Mouse (Mus musculus) embryonic facial prominence, embryonic 14.5 days (tissue): Measurements from ENCODE around the gene Mettl16. TPM values are rescaled to one million over a fixed set of nuclear protein-coding genes. Genes with fewer than 3 reads are reported as not detected.

Experiments used
- ATAC-seq: fragments of 200-750 bp; cut with Nextera tagmentation; 2 replicates; pipeline ENCODE4 v1.8.0; 2017; ENCODE audit warnings: low read depth, moderate number of reproducible peaks, moderate TSS enrichment
- DNase-seq: peaks from one replicate; pipeline ENCODE4 v3.0.0-alpha.2; 2015; ENCODE audit warnings: low spot score
- H3K27ac ChIP-seq: fragments of 300-500 bp; sonication (generic); replicated peaks from 2 replicates; pipeline ENCODE4 v1.5.1; 2014; ENCODE audit warnings: low read depth, mild to moderate bottlenecking, low read length, moderate library complexity
- H3K27me3 ChIP-seq: fragments of 300-500 bp; sonication (generic); replicated peaks from 2 replicates; pipeline ENCODE4 v1.6.1; 2014; ENCODE audit warnings: low read length; ENCODE audit not compliant: control insufficient read depth, insufficient read depth
- H3K36me3 ChIP-seq: fragments of 300-500 bp; sonication (generic); 2 replicates; pipeline ENCODE4 v1.6.1; 2014; ENCODE audit warnings: low read length, mixed read lengths; ENCODE audit not compliant: control insufficient read depth, insufficient read depth
- H3K4me1 ChIP-seq: fragments of 300-500 bp; sonication (generic); 2 replicates; pipeline ENCODE4 v1.6.1; 2014; ENCODE audit warnings: antibody characterized with exemption, low read length; ENCODE audit not compliant: control insufficient read depth, insufficient read depth
- H3K4me2 ChIP-seq: fragments of 300-500 bp; sonication (generic); 2 replicates; pipeline ENCODE4 v1.6.1; 2014; ENCODE audit warnings: low read depth, mild to moderate bottlenecking, low read length, moderate library complexity, mixed read lengths
- H3K4me3 ChIP-seq: fragments of 300-500 bp; sonication (generic); 2 replicates; pipeline ENCODE4 v1.5.1; 2014; ENCODE audit warnings: low read depth, mild to moderate bottlenecking, low read length
- H3K9ac ChIP-seq: fragments of 300-500 bp; sonication (generic); 2 replicates; pipeline ENCODE4 v1.6.1; 2014; ENCODE audit warnings: low read depth, mild to moderate bottlenecking, low read length, moderate library complexity, mixed read lengths
- H3K9me3 ChIP-seq: fragments of 300-500 bp; sonication (generic); 2 replicates; pipeline ENCODE4 v1.6.1; 2016; ENCODE audit warnings: low read length; ENCODE audit not compliant: control insufficient read depth
- WGBS: fragments of 180-500 bp; shearing (Covaris S2); extraction: QIAGEN DNeasy Blood & Tissue Kit; methylation state at CpG from one replicate; pipeline ENCODE4 v1.1.7; 2014; 5-methylcytosine and 5-hydroxymethylcytosine counted together
- polyA plus RNA-seq: library from polyadenylated mRNA; unstranded; fragments of >200 nt; fragmentation: Nextera tagmentation; extraction: Ambion mirVana; gene quantifications from 2 replicates; pipeline ENCODE4 v1.2.1, GENCODE M21; 2014

Gene Mettl16
- polyA plus RNA-seq, 1 experiment from 2014 or later: 28.4 TPM

DNA sequence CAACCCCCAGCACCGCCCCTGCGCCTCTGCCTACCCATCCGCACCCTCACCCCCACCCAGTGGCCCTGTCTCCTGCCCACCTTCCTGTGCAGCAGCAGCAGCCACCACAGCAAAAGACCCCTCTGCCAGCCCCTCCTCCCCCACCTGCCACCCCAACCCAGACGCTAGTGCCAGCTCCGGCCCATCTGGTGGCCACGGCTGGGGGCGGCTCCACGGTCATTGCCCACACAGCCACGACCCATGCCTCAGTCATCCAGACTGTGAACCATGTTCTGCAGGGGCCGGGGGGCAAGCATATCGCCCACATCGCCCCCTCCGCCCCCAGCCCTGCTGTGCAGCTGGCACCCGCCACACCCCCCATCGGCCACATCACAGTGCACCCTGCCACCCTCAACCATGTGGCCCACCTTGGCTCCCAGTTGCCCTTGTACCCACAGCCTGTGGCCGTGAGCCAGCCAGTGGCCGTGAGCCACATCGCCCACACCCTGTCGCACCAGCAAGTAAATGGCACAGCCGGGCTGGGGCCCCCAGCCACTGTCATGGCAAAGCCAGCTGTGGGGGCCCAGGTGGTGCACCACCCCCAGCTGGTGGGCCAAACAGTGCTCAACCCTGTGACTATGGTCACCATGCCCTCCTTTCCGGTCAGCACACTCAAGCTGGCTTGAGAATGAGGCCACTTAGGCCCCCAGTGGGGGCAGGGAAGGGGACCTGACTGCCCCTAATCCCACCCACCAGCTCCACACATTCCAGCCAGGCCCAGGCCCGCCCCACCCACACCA lies 72.2 kb downstream of the Mettl16 start:
- ATAC-seq: no peak
- Histone ChIP-seq H3K36me3 (peaks cover 51% of the 10 kb centered on the region), H3K4me1 (no peaks in the 10 kb centered on the region), H3K27ac (no peak overlapping the region), H3K9me3 (peaks cover 4% of the 10 kb centered on the region; the same call in 1 of the 2 replicates), H3K27me3 (no peaks in the 10 kb centered on the region), H3K4me3 (no peak overlapping the region), H3K4me2 (no peak overlapping the region), H3K9ac (peak overlapping the region; percentile 14; the same call in 1 of the 2 replicates)
- no peak for DNase-seq
- WGBS: 89% methylated on average over 17 of the region's 22 CpGs

DNA sequence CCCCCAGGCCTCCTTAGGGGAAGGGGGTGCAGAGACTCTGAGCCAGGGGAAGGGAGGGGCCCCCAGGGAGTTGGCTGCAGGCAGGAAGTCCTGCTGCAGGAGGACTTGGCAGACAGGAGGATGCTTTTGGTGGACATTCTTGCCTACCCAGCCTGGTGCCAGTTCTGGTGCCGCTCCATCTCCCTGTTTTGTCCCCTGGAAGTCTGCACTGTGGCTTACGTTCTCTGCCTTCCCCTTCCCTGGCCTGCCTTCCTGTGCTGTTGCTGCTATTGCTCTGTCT lies 72.7 kb downstream of the Mettl16 start:
- H3K36me3 ChIP-seq: peaks cover 51% of the 10 kb centered on the region
- 79% methylated on average over 2 of the region's 2 CpGs for WGBS
- H3K4me2 ChIP-seq: no peak overlapping the region
- H3K27me3 ChIP-seq: no peaks in the 10 kb centered on the region
- no peak overlapping the region for H3K4me3 ChIP-seq
- DNase-seq: no peak
- no peak overlapping the region for H3K9ac ChIP-seq
- ATAC-seq: no peak
- H3K4me1 ChIP-seq: no peaks in the 10 kb centered on the region
- no peak overlapping the region for H3K27ac ChIP-seq
- H3K9me3 ChIP-seq: peaks cover 4% of the 10 kb centered on the region; the same call in 1 of the 2 replicates

DNA sequence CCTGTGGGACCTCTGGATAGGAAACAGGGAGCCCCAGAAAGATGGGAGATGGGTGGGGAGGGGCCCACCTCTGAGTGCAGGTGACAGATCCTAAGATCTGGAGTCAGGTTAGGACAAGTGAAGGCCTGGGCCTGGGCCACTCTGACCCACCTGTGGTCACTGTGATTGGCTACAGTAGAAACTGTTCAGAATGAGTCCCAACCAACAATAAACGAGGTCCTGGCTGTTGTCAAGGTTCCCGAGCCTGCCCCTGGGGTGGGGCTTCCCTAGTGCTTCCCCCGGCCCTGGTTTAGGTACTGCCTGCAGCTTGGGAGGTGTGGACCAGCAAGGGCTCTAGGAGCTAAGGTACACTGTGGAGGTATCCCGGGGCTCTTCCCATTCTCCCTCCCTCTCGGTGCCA lies 73.1 kb downstream of the Mettl16 start:
- no peak for ATAC-seq

DNA sequence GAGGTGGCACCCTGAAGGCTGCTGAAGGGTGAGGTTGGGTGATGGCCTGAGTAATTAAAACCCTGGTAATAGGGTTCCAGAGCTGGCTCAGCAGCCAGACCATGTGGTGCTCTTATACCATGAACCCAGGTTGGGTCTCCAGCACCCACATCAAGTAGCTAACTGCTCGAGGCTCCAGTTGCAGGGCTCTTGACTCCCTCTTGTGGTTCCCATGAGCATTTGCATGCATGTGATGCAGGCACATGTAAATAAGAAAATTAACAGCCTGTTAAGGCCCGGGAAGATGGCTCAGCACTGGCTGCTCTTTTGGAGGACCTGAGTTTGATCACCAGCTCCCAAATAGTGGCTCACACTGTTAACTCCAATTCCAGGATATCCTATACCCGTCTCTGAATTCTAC lies 75.2 kb downstream of the Mettl16 start:
- Histone ChIP-seq H3K4me3 (no peak overlapping the region), H3K9me3 (peaks cover 4% of the 10 kb centered on the region; the same call in 1 of the 2 replicates), H3K4me1 (no peaks in the 10 kb centered on the region), H3K36me3 (peaks cover 42% of the 10 kb centered on the region), H3K9ac (no peak overlapping the region), H3K4me2 (no peak overlapping the region), H3K27me3 (no peaks in the 10 kb centered on the region), H3K27ac (no peak overlapping the region)
- ATAC-seq: no peak
- no peak for DNase-seq
- 63% methylated on average over 3 of the region's 3 CpGs for WGBS

More for the DNA sequence above, 73.1 kb downstream of the Mettl16 start:
- no peak overlapping the region for H3K4me2 ChIP-seq
- WGBS: 62% methylated on average over 4 of the region's 5 CpGs
- H3K27ac ChIP-seq: no peak overlapping the region
- H3K27me3 ChIP-seq: no peaks in the 10 kb centered on the region
- H3K36me3 ChIP-seq: peaks cover 51% of the 10 kb centered on the region
- peaks cover 4% of the 10 kb centered on the region; the same call in 1 of the 2 replicates for H3K9me3 ChIP-seq
- DNase-seq: no peak
- no peaks in the 10 kb centered on the region for H3K4me1 ChIP-seq
- no peak overlapping the region for H3K4me3 ChIP-seq
- no peak overlapping the region for H3K9ac ChIP-seq

DNA sequence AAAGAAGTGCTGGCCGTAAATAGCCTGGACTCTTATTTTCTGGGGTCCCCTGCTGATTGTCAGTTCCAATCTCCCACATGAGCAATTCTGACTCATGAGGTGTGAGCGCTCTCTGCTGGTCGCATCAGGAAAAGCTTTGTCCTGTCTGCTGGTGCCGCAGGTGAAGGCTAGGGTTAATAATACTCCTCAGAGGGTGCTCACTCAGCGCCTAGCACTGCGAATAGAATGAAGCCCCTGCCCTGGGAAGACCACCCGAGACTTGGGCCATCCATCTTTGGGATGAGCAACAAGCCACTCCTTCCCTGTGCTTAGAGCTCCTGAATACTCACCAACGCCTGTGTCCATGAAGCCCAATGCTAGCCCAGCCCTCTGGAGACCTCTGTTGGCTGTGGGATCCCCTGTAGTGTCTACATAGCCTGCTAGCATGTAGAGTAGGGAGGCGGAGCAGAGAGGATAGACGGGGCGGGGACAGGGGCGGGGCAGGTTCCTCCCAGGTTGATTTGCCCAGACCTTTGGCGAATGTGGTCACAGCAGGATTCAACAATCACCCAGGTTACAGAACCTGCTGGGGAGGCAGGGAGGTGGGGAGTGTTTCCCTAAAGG lies 77.4 kb downstream of the Mettl16 start:
- Histone ChIP-seq H3K4me3 (no peak overlapping the region), H3K27ac (no peak overlapping the region), H3K4me1 (no peaks in the 10 kb centered on the region), H3K27me3 (no peaks in the 10 kb centered on the region), H3K4me2 (peak overlapping the region; percentile 9; the same call in 1 of the 2 replicates), H3K36me3 (peaks cover 31% of the 10 kb centered on the region), H3K9me3 (peaks cover 4% of the 10 kb centered on the region; the same call in 1 of the 2 replicates), H3K9ac (no peak overlapping the region)
- WGBS: 3% methylated on average over 13 of the region's 13 CpGs
- peak; percentile 74 for ATAC-seq
- peak; percentile 72 for DNase-seq

DNA sequence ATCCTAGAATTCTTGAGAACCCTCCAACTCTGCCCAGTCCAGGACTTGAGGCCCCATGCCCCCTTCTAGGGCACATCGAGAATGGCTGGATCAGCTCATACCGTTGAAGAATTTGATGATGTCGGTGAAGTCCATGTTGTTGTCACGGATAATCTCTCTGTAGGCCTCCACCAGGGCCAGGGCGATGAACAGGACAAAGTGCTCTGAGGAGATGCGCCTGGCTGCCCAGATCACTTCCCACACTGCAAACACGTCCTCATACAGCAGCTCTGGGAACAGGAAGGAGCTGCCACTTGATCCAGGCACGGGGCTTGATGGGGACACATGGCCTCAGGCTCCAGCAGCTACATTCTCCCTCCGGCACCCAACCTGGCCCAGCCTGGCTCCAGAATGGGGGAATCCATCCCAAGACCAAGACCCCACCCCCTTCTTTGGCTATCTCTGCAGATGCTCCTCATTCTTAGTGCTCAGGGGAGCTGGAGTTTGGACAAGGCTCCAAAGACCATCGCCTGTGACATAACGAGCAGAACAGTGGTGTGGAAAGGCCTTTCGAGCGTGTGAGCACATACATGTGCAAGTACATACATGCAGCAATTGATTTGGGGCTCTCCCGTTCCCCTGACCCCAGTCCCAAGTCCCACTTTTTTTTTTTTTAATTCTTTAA lies 80.5 kb downstream of the Mettl16 start:
- H3K9ac ChIP-seq: no peak overlapping the region
- H3K36me3 ChIP-seq: 0 out of 2 replicates have a peak, but pooled peaks cover under 1% of the 10 kb centered on the region
- H3K27ac ChIP-seq: no peak overlapping the region
- WGBS: 72% methylated on average over 14 of the region's 14 CpGs
- no peak overlapping the region for H3K4me3 ChIP-seq
- no peaks in the 10 kb centered on the region for H3K27me3 ChIP-seq
- DNase-seq (no peak), ATAC-seq (no peak)
- H3K9me3 ChIP-seq: no peaks in the 10 kb centered on the region
- no peak overlapping the region for H3K4me2 ChIP-seq
- H3K4me1 ChIP-seq: no peaks in the 10 kb centered on the region

DNA sequence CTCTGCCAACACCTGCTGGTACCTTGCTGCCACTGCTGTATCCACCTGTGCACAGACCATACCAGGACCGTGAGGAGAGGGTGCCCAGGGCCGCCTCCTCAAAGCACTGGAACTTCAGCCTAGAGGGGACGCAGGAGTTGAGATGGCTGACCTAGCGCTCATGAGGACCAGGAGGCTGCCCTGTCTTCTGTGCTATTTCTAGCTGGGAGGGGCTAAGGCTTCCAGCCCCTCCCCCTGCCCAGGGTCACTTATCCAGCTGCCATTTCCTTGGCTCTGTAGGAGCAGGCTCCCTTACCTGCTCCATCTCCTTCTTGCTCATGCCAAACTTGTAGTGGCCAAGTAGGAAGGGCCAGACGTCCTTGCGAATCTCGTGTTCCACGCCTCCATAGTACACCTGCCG lies 87.1 kb downstream of the Mettl16 start:
- no peaks in the 10 kb centered on the region for H3K4me1 ChIP-seq
- H3K4me3 ChIP-seq: no peak overlapping the region
- no peak overlapping the region for H3K27ac ChIP-seq
- H3K4me2 ChIP-seq: no peak overlapping the region
- DNase-seq: no peak
- H3K9ac ChIP-seq: no peak overlapping the region
- ATAC-seq: no peak
- H3K27me3 ChIP-seq: no peaks in the 10 kb centered on the region
- no peaks in the 10 kb centered on the region for H3K9me3 ChIP-seq
- H3K36me3 ChIP-seq: no peaks in the 10 kb centered on the region
- 85% methylated on average over 7 of the region's 9 CpGs for WGBS

DNA sequence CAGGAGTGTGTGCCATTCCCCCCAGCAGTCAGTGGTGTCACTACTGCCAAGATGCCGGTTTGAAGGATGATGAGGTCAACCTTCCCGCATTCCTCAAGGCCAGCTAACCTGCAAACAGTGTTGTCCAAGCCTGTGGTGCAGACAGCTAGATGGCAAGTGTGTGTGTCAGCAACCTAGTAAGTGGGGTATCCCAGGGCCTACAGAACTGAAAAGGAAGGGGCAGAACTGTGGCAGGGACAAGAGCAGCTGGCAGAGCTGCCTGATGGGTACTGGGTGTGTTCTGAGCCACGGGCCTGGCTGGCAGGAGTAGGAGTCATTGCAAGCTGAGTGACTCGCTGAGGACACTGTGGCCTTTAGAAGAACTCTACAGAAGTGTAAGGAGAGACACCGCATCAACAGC lies 91.5 kb downstream of the Mettl16 start:
- WGBS: 81% methylated on average over 5 of the region's 5 CpGs
- Histone ChIP-seq H3K9me3 (no peaks in the 10 kb centered on the region), H3K4me2 (no peak overlapping the region), H3K4me1 (no peaks in the 10 kb centered on the region), H3K9ac (no peak overlapping the region), H3K36me3 (no peaks in the 10 kb centered on the region), H3K27me3 (no peaks in the 10 kb centered on the region), H3K27ac (no peak overlapping the region), H3K4me3 (no peak overlapping the region)
- no peak for DNase-seq
- no peak for ATAC-seq
